Mouse (Mus musculus) induced T-regulatory cell, adult 2 months (primary cell): ENCODE data around the gene Dhx8.

Experiments
- DNase-seq: peaks from one replicate; pipeline ENCODE4 v3.0.0-alpha.2; 2012; ENCODE audit warnings: low read depth

Dhx8 gene

DNA sequence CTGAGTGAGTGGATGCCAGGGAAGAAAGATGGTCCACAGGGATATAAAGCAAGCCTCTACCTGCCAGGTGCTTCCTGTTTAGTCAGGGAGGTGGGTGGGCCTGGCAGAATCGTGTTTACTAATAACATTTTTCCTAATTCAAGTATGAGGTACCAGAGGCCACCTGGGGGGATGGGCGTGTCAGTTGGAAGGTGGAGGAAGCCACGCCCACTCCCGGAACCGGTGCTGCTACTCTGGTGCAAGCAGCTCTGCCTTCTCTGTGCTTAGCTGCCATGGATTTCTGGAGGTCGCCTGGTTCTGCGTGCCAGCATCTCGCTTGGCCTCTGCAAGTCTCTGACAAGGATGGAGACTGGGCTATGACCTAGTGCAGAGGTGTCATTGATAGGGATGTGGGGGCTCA is 65.4 kb downstream of the Dhx8 start:
- no peak for DNase-seq

DNA sequence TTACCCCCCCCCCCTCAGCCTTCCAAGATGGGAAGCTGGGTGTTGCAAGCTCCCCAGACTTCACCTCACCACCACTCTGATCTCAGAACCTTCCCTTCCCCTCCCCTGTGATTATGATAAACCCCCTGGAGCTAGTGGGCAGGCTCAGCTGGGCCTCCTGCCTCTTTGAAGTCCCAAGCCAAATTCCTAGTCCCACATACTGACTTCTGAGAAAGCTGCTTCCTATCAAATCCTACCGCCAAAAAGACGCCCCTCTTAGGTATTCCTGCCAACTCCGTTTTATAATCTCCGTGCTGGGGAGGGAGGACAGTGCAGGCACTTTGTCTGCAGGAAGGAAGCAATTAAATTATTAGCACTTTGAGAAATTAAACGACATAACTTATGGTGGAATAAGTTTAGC is 68.7 kb downstream of the Dhx8 start:
- no peak for DNase-seq

DNA sequence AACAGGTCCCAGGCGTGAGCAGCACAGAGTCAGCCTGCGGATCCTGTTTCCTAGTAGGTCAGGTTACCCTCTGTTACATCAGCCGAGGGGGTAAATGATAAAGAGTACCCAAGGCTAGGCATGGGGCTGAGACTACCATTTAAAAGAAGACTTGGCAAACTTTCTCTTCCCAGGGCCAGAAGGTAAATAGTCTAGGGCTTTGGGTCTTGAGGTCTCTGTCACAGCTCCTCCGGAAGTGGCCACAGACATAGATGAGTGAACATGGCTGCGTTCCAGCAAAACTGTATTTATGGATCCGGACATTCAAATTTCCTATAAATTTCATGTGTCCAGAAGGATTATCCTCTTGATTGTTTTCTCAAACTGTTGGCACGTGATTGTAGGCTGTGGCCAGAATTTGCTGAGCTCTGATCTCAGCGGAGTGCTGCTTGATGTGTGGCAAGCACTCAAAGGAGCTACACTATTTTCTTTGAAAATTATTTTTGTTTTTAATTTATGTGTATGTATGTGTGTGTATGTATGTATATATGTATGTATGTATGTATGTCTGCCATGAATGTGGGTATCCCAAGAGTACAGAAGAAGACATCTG is 72.5 kb downstream of the Dhx8 start:
- DNase-seq, result no peak

DNA sequence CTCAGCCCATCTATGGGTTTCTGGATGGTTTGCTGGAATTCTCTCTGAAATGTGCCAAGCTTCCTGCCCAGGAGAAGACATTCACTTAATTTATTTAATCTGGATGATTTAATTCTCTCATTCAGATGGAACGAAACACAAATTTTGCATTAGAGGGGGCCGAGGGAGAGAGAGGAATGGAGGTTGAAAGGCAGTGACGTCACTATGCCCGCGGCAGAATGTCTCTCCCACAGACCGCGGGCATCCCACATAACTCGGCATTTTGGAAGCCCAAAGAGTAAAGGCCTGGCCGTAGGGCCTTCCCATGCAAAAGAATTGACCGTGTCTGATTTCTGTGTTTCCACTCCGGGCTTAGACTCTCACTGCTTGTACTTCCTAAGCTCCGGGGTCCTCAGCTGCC is 74.0 kb downstream of the Dhx8 start:
- DNase-seq, result no peak

DNA sequence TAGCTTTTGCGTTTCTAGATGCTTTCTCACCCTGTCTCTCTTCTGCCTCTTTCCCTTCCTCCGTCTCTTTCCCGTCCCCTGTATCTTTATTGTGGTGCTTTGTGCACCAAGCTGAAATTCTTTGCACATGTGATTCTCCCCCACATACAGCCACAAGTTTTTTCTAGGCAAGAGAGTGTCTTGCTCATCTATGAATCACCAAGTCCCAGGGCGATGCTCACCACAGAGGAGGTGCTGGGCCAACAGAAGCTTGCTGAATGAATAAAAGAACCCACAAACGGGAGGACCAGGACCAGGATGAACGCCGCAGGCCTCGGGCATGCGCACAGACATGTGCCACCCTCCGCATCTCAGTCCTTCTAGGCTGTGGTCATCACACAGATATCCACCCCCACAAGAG is 74.5 kb downstream of the Dhx8 start:
- DNase-seq, result no peak

DNA sequence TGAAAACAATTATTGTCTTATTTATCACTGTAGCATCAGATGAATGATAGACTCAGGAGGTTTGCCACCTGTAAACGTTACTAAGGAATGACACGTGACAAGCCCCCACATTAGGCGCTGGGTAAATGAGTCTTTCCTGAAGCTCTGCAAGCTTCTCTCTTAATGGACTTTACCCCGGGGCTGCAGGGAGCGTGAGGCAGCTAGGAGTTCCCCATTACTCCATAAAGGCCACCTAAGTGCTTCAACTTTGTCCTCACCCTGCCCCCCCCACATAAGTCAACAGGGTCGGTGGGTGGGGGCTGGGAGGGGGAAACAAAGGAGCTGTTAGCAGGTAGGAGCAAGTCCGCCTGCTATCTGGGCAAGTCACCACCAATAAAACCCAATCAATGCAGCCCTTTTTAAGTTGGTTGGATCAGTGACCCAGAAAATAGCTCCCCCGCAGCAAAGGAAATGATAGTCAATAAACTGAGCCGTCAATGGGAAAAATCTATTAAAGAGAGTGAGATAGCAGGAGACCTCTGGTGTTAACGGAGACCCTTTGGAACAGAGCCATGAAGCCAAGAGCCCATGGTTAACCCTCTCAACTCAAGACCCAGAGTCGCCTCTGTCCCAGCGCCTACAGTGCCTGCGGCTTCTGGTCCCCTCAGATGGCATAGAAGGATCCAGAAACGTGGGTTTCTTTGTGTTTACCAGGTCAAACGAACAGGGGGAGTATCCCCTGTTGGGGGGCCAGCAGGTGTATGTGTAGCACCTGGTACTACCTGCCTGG is 76.5 kb downstream of the Dhx8 start:
- no peak for DNase-seq

DNA sequence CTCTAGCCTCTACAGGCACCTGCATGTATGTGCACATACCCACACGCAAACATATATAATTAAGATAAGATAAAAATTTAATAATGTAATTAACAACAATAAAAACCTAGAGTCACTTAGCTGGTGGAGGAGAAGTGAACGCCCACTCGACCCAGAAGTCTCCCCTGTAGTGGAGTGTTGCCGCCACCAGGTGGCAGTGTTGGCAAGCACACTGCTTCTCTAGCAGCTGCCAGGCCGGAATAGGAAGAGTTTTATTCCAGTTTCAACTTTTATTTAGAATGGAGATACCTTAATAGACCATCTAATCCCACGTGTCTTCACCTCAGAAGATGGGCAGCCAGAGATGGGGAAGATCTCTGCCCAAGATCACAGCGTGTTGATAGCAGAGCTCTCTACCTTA is 80.5 kb downstream of the Dhx8 start:
- peak; percentile 79 for DNase-seq

DNA sequence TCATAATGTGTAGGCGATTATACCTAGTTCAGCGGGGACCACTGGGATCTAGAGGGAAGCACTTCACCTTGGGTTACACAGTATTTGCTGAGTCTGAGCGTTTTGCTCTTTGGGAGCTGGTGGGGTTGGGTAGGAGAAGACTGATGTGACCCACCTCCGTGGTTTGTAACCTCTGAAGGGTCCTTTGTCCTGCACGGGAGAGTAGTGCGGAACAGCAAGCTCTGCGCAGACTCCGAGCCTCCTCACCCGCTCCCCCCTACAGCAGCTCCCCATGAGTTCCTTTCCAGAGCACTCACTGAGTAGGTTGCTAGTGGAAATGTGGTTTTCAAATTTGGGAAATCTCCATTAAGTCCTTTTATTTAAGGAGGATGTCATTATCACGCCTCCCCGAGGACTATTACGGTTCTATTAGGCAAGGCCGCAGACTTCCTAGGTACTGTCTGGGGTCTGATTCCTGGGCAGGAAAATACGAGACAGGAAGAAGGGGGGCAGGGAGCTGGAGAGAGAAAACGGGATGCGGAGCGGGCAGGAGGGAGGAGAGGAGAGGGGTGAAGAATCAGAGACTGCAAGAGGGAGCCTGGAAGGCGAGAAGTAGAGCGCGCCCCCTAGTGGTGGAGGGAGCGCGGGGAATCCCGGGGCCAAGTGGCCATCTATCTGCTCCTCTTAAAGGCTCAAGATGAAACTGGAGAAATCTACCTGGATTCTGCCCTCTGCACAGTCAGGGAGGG is 81.8 kb downstream of the Dhx8 start:
- DNase-seq, result peak; percentile 79

DNA sequence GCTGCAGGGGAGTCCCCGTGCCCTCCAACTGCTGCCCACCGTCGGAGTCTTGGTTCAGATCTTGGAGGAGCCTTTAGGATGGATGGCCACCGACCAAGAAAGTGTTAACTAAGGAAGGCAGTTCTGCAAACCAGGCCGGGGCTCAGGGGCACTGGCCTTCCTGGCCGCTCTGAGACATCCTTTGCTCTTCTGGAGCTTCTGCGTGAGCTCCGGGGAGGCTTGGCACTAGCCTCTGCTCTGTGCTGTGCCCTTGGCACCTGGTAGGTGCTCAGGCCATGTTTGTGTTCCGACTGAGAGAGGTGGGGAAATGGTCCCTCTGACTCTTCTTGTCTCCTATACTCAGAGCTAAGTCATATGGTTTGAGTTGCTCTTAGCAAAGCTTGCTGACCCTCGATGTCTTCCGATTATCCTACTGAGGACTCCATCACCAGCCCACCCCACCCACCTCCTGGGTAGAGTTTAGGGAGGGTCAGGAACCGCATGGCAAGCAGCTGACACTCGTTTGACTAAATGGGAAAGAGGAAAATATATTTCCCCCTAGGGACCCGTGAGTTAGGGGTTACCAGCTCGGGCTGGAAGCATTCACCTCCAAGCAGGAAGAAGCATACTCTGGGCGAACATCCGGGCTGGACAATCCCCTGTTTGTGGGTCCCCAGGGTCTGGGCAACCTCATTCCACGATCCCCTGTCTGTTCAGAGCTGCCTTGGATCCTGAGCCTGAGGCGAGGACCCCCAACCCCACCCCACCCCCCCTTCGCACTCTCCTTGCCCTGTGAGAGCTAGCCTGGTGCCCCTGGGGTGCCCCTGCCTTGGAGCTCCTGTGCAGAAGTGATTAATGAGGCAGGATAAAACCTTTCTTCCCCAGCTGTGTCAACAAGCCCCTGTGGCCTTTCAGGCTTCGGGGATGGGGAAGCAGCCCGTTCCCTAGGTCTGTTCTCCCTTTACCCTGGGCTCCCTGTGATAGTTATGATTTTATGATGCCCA is 82.7 kb downstream of the Dhx8 start:
- DNase-seq, result no peak
